Mouse (Mus musculus) urinary bladder, adult 18-20 months (tissue): Measurements from ENCODE around the gene Ptprj.
"Not testable (repeated sequence)": the region's sequence is repeated elsewhere in the genome, so short reads cannot be mapped to it uniquely, and the experiment has no call there.

Source experiments
- DNase-seq, 2 experiments: peaks; one replicate each; pipeline ENCODE4 v3.0.0; 2022; ENCODE audit warnings: low spot score in 2 of 2, mixed read lengths in 2 of 2

Gene Ptprj

GRCm38 (mm10) chr2:90577451-90578279 is 2.8 kb downstream of the Ptprj start:
- no peak for DNase-seq

DNA sequence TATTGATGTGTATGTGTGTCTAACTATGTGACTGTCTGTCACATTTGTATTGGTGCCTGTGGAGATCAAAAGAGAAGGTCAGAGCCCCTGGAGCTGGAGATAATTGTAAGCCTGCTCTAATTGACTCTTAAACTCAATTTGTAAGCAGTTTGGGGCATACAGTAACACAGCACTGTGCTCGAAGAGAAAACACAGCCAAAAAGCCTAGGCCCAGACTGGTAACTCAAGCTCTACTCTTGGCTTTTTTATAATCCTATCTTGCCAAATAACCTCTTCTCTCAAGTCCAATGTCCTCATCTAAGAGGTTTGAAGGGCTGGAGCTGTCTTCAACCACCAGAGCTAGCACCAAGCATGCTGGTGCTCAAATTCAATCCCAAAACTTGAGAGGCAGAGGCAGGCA is 3.5 kb downstream of the Ptprj start:
- DNase-seq: no peak

DNA sequence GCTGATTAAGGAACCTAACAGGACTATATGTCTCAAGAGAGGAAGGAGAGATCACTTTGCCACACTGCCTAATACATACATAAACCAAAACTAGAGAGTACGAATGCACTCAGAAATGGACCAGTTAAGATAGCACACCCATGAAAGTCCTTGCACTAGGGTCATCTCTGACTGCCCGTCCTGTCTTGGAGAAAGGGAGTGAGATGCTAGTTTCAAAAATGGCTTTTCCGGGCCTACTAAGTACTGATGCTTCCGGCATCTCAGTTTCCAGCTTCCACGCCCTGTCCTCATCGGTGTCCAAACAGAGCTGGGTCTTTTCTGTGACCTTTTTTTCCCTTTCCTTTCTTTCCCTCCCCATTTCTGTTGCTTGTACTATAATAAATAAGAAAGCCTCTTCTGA is 4.0 kb downstream of the Ptprj start:
- no peak for DNase-seq

- no peak for DNase-seq
Observed at GRCm38 (mm10) chr2:90575713-90576112, 4.7 kb downstream of the Ptprj start.

DNA sequence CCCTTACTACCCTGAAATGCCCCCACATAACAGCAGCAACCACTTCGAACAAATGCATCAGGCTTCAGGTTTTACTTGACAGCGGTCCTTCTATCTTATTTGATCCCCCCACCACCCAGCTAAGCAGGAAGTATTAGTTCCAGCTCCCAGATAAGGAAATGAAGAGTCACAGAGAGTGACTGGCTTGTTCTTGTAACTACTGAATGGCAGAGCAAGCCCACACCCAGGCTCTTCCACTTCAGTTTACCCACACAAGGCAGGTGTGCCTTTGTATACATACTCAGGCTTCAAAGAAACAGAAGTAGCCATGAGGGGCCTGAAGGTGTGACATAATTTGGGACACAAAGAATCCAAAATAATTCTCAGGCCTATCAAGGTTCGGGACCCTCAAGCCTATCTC is 5.3 kb downstream of the Ptprj start:
- no peak for DNase-seq

GRCm38 (mm10) chr2:90574536-90574935 is 5.9 kb downstream of the Ptprj start:
- no peak for DNase-seq

DNA sequence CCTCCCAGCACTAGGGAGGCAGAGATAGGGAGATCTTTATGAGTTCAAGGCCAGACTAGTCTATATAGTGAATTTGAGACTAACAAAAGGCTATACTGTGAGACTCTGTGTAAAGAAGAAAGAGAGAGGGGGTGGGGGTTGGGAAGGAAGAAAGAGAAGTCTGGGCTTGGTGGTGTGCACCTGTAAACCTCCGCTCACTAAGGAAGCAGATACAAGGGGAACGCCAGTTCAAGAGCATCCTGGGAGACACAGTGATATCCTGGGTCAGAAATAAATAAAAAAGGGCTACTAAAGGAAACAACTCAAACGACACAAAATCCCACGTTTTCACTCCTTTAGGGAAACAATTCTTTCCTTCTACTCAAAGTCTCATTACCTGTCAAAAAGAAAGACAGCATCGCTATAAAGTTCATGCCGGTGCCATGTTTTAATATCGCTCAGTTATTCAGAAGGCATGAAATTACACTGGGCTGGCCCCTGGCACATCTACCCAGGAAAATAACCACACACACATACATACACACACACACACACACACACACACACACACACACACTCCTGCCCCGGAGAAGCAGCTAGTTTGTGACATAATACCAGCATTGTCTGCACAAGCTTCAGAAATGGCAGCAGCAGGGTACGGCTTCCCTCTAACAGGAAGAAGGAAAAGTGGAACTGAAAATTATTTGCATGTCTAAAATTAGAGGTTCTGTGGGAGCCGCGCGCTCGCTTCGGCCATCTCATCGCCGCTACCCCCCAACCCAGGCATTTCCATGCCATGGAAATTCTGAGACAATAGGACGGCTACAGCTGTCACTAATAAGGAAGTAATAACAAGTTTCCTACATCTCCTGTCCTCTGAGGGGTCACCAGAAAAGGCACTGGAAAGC is 6.6 kb downstream of the Ptprj start:
- DNase-seq: no peak

DNA sequence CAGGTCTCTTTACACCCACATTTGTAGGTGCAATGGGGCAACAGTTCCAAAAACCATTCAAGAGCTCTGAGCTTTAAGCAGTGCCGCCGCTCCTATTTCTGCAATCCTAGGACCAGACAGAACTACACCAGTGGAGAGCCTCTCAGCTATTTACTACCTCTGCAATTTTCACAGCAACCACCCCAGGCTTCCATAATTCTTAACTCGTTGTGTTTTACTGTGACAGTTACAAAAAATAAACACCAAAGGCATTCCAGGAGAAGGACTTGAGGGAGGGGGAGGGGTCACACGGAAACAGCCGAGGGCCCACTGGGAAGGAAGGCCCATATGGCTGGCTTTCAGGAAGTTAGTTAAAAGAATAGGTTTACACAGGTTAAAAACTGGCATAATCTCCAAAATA is 8.3 kb downstream of the Ptprj start:
- no peak for DNase-seq

GRCm38 (mm10) chr2:90571399-90571798 is 9.0 kb downstream of the Ptprj start:
- DNase-seq: not testable (repeated sequence)

DNA sequence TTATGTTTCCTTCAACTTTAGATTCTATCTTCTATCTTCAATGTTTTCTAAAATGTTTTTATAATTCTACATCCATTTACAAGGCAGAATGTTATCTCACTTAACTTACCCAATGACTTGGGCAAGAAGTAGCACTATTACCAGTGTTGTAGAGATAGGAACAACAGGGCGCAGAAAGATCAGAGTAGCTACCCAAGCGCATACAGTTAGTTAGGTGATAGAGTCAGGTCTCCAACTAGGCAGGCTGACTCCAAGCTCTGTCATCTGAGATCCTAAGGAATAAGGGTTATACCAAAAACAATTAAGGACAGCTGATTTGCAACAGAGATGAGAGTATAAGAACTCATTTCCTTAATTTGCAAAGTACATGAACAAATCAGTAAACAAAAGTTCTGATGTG is 9.6 kb downstream of the Ptprj start:
- DNase-seq: no peak

DNA sequence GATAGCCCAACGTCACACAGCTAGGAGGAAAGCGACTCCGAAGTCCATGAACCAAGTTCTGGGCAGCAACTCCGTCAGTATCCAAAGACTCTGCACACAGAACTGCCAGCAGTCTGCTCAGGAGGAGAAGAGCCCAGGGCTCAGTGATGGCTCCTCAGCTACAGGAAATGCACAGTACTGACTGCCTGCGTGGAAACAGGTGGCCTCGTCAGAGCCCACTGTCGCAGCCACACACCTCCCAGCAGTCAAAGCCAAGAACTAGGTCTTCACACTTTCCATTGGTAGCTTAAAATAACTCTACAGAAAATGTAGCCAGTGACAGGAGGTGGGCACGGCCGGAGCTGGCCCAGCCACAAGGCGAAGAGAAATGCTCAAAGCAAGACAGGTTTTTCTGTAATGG is 10.2 kb downstream of the Ptprj start:
- no peak for DNase-seq

DNA sequence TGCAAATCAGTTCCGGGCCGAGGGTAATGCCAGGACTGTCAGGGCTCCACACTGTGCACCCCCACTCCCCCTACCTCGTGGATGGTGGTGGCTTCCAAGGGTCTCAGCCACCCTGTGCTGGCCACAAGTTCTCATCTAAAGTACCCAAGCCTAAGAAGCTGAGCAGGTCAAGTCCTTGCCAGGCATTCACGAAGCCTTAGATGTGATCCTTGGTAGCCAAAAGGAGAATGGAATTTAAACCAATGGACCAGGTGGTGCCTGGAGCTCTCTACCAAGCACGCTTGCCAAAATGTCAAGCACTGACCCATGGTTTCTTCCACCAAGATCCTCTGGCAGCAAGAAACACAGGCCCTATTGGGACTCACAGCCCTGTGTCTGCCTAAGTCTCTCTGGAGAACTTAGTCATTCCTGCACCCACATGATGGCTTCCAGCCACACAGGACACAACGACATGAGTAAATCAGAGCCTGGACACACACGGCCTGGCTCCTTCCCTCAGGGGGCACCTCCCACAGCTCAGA is 11.4 kb downstream of the Ptprj start:
- no peak for DNase-seq

DNA sequence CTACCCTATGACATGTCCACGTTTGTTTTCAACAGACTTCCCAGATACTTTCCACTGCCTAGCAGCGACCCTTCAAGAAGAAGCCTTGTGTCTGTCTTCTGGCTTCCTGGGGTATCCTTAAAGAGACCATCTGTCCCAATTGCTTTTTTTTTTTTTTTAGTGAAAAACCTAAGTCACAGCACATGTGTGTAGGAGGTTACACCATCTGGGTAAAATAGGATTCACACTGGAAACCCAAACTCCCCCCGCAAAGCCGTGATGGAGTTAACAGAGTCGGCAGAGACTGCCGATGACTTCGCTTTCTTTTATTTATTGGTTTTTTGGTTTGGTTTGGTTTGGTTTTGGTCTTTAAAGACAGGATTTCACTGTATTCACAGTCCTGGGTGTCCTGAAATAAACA is 12.4 kb downstream of the Ptprj start:
- no peak for DNase-seq

DNA sequence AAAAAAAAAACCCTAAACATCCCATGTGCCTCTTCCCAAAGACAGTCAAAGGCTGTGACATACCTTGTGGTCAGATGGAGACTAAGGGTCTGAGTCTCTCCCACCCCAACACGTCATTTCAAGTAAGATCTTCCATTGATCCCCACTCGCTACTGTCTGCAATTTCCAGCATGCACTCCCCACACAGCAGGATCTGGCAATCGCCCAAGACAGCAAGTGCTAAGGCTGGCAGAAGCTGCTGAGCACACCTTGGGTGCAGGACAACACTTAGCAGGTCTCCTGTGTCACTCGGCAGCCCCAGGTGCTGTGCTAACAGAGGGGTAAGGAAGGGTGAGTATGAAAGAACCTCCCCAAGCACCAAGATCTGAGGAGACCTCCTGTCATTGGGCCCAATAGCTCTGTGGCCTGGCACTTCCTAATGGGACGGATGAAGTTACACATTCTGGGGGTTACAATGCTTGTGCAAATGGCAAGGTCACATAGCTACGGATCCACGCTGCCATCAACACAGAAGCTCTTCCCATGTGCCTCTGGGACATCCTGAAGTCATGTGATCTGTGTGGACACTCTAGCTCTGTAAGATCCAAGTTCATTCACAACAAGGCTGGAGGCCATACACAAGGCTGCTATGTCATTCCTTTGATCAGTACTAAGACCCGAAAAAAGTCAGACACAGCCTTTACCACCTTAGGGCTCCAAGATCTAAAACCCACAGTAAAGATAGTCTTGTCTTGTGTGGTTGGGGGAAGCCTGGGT is 13.5 kb downstream of the Ptprj start:
- DNase-seq: no peak

- DNase-seq: no peak
Observed at GRCm38 (mm10) chr2:90566046-90566445, 14.4 kb downstream of the Ptprj start.

DNA sequence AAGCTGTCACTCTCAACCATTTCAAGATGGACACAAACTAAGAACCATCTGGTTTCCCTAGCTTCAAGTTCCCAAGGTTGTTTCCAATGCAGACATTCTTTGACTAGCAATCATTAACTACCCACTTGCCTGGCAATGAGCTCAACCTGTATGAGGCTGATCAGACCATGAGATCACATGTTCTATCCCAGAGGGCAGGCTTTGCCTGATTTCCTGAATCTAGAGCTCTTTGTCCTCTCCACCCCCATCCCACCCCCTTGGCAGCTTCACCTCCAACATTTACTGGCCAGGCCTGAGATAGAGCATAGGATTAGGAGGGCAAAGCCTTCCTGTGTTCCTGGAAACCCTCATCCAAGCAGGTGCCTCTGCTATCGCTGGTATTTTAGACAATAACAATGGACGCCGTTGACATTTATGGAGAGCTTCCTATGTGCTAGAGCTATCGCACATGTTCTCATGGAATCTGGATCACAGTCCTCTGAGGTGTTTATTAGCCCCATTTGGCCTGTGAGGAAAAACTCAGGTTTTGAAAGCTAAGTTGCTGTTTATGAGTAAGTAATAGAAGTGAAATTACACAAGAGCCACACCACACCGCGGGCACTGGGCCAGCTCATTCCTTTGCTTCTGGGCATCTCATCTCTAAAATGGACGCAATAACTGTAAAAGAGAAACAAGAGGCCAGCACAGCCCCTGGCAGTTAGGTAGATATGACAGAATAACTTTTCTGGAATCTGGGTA is 15.1 kb downstream of the Ptprj start:
- no peak for DNase-seq

- DNase-seq: no peak
Observed at GRCm38 (mm10) chr2:90564552-90564951, 15.9 kb downstream of the Ptprj start.

DNA sequence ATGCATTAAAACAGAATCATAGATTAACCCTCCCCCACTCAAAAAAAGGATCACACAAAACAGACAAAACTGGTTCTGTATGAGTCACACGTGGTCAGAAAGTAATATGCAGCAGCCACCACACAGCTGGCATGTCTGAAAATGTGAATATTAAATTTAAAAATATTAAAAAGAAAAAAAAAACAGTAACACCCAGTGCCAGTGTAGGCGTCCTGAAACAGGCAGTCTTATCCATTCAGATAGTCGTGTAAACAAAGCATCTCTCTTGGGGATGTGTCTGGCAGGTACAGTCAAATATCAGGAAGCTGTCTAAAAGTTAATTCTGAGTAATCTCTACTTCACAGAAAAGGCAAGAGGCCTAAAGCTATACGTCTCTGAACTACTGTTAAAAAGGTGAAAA is 17.3 kb downstream of the Ptprj start:
- DNase-seq: no peak

- DNase-seq: no peak
Observed at GRCm38 (mm10) chr2:90562126-90562670, 18.2 kb downstream of the Ptprj start.

DNA sequence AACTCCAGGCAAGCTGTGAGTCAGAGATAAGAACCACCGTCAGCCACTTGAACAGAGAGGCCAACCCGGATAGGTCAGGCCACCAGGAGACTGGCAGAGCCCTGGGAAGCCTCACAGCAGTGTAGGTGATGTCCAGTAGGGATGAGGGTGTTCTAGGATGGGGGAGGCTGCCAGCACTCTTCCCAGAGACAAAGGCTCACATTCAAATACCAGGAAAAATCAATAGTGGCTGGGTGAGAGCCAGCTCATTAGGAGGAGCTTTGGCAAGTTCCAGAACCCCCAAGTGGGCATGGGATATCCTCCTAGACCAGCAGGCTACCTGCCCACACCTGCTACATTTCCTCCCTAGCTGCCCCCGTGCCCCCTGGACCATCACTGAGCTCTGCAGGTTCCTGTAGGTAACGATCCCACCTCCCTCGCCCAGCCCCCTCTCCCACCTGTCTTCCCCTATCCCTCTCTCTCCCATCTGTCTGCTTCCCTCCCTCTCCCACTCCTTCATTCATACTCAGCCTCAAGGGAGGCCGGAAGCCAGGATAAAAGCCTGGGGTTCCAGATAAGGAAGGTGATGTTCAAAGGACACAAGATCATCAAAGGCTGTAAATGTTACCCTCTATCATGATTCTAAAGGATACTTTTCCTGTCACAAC is 20.1 kb downstream of the Ptprj start:
- no peak for DNase-seq
